Mouse (Mus musculus): ENCODE data around the gene Tmem254b.
"Not testable (repeated sequence)": the region's sequence is repeated elsewhere in the genome, so short reads cannot be mapped to it uniquely, and the experiment has no call there.

Gene Tmem254b

DNA sequence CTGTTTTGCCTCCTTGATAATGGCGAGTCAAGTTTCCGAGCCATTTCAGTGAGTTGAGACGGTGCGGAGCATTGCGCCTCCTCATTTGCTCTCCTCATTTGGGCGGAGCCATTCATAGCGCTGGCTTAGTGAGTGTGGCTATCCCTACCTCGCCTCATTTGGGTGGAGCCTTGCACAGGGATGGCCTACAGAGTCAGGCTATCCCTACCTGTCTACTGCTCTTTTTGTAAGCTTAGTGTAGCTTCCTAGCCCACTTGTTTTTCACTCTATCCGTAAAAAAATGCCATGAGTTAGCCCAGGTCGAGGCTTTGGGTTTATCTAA is at the start of gene Tmem254b:
Gene Tmem254b (minus strand): TSS at position 116 of the 322 bp plus-strand sequence.
- DNase-seq (ENCODE audit: low spot score), result not testable (repeated sequence)

DNA sequence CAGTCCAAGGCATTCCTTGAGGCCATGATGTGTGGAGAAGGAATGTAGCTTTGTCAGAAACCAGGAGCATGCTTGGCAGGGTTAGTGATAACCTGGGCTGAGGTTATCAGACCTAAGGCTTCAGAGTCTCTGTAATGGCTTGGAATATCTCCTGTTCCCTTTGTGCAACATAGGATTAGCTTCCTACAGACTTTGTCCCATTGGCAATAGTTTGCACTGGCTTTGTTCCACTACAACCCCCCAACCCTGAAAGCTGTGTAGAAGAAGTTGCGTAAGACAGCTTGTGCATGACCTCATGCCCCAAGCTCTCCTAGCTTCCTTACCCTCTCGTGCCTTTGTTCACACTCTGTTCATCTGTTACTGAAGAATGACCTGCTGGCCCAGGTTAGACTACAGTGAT is 30.3 kb upstream of the Tmem254b start:
- DNase-seq (ENCODE audit: low spot score), result not testable (repeated sequence)

DNA sequence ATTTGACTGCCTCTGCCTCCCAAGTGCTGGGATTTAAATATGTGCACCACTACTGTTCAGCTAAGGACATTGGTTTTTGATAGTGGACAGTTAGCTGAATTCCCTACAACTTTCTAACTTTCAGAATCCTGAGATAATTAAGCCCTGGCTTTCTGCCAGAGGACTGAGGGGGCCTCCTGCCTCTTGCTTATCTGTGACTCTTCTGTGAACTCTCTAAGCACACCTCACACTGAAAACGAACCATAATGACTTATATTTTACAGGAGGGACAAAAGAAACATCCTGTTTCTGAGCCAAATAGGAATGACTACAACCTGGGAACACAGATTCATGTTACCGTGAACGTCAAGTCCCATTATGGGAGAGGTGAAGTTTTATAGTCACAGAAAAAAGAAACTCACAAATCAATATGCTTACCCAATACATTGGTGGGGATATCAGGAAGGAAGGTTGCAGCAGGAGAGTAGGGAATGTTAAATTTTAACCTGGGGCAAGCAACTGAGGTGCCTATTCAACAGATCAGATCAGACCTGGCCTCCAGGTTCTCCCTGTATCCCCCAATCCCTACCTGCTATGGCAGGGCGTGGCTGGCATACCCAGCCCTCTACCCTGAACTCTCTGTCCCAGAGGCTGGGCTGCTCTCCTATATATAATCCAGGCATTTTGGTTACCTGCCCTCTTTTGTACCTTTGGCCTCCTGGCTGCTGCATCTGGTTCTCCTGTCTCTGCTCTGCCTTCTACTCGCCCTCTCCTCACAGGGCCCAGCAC is 9.6 kb upstream of the Tmem254b start:
- DNase-seq (ENCODE audit: low spot score), result not testable (repeated sequence)

GRCm38 (mm10) chr14:26206197-26206925 is 480 bp downstream of the Tmem254b start:
- not testable (repeated sequence) for DNase-seq (ENCODE audit: low spot score)

- DNase-seq (ENCODE audit: low spot score), result not testable (repeated sequence)
Measured at GRCm38 (mm10) chr14:26197851-26198250, 9.0 kb downstream of the Tmem254b start.

- not testable (repeated sequence) for DNase-seq (ENCODE audit: low spot score)
Measured at GRCm38 (mm10) chr14:26188361-26188760, 18.5 kb downstream of the Tmem254b start.

DNA sequence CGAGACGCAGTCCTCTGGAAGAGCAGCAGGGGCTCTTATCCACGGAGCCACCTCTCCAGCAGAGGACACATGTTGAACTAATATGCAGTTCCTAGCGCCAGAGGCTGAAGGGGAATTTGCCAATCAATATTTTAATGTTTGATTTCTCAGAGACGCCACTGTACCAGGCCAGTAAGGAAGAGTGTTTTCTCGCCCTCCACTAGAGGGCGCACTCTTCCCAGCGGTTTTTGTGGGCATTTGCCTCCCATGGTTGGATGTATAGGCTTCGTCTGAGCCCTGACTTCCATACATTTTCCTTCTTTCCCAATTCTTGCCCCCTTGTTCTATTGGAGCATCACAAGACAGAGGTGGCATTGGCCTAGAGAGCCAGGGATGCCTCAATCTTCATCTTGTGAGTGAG is 20.2 kb downstream of the Tmem254b start:
- DNase-seq (ENCODE audit: low spot score), result not testable (repeated sequence)

DNA sequence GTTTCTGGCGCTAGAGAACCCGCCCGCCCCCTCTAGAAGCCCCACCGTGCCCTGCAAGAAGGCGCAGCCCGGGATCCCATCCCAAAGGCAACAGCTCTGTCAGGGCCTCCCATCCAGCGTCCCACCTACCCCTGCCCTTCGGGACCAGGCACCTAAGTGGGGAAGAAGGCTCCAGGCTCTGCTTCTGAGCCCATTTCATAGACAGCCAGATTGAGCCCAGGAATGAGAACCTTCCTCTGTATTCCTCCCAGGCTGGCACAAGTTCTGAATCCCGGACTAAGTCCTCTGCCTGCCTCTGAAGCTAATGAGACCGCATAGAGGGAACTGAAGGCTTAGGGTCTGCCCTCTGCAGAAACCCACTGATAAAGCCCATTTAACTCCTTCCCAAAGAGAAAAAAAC is 24.5 kb downstream of the Tmem254b start, which contains the start of gene Plac9b:
Gene Plac9b (minus strand): TSS at position 101 of the 400 bp plus-strand sequence.
- DNase-seq (ENCODE audit: low spot score), result not testable (repeated sequence)

DNA sequence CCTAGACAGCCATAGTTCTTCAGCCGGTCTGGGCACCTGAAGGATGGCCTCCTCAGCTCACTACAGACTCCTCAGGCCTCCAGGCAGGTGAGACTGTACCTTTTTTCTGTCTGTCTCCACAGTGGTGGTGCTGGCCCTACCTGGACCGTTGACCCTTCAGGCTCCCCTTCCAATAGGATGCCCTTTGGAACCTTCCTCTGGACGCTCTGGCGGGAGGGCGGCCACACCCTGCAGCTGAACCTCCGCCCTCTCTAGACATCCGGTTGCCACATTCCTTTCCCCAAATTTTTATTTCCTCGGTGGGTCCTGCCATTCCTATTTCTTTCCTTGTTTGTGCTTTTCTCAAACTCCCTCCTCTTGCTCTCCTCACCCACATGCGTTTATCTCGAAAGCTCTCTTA is 25.2 kb downstream of the Tmem254b start:
- not testable (repeated sequence) for DNase-seq (ENCODE audit: low spot score)

GRCm38 (mm10) chr14:26175028-26175427 is 31.8 kb downstream of the Tmem254b start:
- DNase-seq (ENCODE audit: low spot score), result not testable (repeated sequence)

GRCm38 (mm10) chr14:26173955-26174354 is 32.9 kb downstream of the Tmem254b start:
- not testable (repeated sequence) for DNase-seq (ENCODE audit: low spot score)

- not testable (repeated sequence) for DNase-seq (ENCODE audit: low spot score)
Measured at GRCm38 (mm10) chr14:26165266-26165665, 41.6 kb downstream of the Tmem254b start.

- not testable (repeated sequence) for DNase-seq (ENCODE audit: low spot score)
Measured at GRCm38 (mm10) chr14:26162423-26162822, 44.4 kb downstream of the Tmem254b start.

DNA sequence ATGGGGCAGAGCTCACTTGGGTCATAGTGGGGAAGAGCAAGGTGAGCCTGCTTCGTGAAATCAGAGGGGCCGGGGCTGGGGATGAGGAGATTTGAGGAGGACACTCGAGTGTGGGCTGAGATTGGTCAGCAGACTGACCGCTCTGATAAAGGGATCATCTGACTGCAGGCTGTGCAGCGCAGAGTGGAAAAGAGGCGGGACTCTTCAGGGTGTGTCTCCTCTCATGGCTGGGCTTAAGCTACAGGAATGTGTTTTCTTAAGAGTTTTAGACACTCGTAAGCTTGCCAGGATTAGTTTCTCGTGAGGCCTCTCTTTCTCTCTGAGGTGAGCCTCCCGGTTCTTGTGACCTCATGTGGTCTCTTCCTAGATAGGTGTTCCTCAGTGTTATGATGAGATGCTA is 45.7 kb downstream of the Tmem254b start:
- DNase-seq (ENCODE audit: low spot score), result not testable (repeated sequence)

GRCm38 (mm10) chr14:26156032-26156431 is 50.8 kb downstream of the Tmem254b start:
- DNase-seq (ENCODE audit: low spot score), result not testable (repeated sequence)
